Mouse (Mus musculus) large intestine, adult 2 months (tissue): ENCODE results near the gene Card9. TPM values are rescaled to one million over a fixed set of nuclear protein-coding genes. Genes with fewer than 3 reads are reported as not detected.

Experiments used
- DNase-seq: peaks from one replicate; pipeline ENCODE4 v3.0.0-alpha.2; 2012; ENCODE audit warnings: low read depth, low spot score
- WGBS: fragments of 180-500 bp; shearing (Covaris S2); methylation state at CpG from one replicate; pipeline ENCODE4 v1.1.7; 2018; 5-methylcytosine and 5-hydroxymethylcytosine counted together
- polyA plus RNA-seq: library from polyadenylated mRNA; depleted of rRNA; stranded (reverse); fragments of >200 nt; gene quantifications from 2 replicates; pipeline ENCODE4 v1.2.3, GENCODE M21; 2012

The Card9 gene
- polyA plus RNA-seq, 1 experiment = 41.9 TPM

DNA sequence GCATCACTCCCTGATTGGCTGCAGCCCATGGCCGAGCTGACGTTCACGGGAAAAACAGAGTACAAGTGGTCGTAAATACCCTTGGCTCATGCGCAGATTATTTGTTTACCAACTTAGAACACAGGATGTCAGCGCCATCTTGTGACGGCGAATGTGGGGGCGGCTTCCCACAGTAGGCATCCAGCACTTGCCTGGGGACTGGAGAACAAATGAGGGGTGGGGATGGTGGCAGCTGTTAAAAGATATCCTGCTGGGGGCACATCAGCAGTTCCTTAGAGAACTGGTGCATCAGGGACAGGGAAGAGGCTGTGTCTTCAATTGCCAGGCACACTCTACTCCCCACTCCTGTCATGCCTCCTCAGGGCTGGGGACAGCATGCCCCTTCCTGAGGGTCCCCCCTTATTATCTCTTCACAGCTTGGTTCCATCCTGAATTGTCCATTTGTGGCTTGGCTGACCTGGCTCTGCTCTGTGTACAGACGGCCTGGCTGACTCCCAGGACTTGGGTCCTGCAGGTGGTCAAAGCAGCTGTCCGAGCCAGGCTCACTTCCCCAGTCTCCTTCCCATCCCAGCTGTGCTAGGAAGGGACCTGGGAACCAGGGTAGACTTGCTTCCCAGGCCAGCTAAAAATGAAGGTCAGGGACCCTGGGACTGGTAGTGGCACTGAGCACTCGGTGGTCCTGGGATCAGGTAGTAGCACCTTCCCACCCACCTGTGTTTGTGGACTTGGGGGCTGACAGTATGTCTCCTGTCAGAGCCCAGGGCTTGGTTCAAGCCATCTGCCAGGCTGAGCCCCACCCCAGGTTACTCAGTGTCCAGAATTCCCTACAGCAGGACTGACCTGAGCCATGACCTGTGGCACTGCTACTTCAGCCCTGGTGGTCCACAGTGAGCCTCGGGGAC is 22.2 kb downstream of the Card9 start:
- 57% methylated on average over 10 of the region's 13 CpGs for WGBS
- DNase-seq = no peak

DNA sequence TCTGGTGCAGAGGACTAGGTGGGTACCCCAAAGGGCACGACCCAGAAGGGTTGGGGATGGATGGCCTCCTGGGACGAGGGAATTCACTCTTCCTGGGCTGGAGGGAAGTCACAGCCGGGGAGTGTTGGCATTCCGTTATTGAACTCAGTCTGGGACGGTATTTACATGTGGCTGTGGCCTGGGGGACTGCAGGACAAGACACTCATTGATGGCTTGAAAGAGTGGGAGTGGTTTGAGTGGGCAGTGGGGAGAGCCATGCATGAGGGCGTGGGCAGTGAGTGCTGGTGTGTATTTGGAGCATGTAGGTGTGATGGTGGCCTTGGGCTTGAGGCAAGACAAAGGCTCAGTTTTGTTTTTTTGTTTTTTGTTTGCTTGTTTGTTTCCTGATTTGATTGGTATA is 30.0 kb downstream of the Card9 start:
- no peak for DNase-seq
- WGBS = 69% methylated on average over 6 of the region's 6 CpGs

DNA sequence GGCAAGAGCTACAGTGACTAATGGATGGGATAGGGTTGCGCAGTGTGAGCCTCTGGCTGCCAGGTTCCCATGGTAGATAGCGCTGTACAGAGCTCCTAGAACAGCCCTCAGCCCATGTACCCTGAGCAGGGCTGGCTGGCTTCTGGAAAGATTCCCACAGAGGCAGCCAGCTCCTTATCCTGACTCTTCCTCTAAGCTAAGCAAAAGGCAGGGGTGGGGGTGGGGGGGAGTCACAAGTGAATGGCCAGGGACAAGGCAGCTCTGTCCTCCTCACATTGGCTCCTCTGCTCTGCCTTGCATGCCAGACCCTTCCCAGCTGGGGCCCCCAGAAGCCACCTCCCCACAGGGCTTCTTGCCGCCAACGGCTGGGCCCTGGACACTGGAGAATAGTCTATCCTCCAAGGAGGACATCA is 30.7 kb downstream of the Card9 start:
- no peak for DNase-seq
- WGBS = 95% methylated on average over 4 of the region's 4 CpGs

DNA sequence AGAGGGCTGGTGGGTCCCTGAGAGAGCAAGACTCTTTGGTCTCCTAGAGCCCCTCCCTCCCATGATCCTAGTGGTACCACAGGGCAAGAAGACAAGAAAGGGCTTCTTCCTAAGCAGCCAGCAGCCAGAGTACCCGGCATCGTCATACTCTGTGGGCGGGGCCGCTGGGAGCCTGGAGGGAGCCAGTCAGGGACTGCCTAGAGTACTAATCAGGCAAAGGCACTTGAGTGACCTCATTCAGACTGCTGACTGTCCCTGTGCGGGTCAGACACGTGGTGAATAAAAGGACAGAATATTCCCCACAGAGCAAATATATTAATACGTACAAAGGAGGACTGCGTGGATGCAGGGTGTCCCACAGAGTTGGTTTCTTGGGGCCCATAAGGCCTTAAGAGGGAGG is 31.3 kb downstream of the Card9 start:
- 52% methylated on average over 8 of the region's 8 CpGs for WGBS
- no peak for DNase-seq

DNA sequence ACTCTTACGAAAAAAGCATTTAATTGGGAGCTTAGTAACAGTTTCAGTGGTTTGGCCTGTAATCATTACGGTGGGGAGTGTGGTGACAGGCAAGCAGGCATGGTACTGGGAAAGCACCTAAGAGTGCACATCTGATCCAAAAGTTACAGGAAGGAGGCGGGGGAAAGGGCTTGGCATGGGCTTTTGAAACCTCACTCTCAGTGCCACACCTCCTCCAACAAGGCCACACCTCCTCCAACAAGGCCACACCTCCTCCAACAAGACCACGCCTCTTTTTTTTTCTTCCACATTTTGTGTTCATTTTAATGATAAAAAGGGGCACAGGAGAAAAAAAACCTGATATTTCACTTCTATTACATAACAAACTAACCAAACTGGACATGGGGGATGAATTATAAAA is 32.9 kb downstream of the Card9 start:
- 65% methylated on average over 4 of the region's 4 CpGs for WGBS
- DNase-seq = no peak

DNA sequence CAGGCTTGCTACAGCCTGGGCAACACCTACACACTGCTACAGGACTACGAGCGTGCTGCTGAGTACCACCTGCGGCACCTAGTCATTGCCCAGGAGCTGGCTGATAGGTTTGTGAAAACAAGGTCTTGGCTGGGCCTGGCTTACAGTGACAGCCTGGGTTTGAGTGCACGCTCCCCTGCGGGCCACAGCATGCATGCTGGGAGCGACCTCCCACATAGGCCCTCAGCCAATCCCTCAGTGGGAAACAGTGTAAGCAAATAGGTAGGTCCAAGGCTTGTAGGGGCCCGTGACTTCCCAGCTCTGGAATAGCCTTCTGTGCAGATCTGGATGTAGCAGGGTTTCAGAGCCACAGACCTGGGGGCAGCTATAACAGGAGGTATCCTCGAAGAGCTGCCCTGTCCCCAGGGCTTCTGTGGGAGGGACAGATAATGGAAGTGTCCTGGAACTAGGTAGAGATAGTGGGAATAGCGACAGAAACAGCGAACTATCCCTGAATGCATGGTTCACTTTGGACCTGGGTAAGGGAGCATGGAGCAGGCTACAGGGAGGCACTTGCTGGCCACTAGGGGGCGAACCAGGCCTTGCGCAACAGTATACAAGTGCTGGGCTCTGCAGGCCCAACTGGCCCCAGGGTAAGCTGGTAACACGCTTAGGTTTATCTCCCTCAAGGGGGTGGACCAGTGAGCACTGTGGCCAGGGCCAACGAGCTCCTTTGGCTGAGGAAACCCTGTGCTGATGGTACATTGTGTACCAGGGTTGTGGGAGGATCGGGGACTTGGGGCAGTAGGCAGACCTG is 35.1 kb downstream of the Card9 start:
- DNase-seq = no peak
- 63% methylated on average over 15 of the region's 15 CpGs for WGBS

DNA sequence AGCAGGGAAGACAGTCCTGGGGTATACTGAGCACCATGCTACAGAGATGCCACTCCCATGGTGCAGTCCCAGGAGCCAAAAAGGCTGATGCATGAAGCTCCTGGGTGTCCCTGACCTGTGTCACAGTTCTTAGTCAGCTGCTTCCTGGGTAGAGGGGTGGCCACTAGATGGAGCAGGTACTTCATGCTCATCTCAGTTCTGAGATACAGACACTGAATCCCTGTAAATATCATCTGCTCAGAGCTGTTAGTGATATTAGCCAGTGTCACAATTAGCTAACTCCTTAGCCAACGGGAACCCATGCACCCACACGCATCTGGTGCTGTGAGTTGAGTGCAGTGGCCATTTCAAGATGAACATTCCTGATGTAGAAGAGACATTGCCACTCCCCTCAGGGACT is 35.8 kb downstream of the Card9 start:
- 71% methylated on average over 2 of the region's 2 CpGs for WGBS
- no peak for DNase-seq

DNA sequence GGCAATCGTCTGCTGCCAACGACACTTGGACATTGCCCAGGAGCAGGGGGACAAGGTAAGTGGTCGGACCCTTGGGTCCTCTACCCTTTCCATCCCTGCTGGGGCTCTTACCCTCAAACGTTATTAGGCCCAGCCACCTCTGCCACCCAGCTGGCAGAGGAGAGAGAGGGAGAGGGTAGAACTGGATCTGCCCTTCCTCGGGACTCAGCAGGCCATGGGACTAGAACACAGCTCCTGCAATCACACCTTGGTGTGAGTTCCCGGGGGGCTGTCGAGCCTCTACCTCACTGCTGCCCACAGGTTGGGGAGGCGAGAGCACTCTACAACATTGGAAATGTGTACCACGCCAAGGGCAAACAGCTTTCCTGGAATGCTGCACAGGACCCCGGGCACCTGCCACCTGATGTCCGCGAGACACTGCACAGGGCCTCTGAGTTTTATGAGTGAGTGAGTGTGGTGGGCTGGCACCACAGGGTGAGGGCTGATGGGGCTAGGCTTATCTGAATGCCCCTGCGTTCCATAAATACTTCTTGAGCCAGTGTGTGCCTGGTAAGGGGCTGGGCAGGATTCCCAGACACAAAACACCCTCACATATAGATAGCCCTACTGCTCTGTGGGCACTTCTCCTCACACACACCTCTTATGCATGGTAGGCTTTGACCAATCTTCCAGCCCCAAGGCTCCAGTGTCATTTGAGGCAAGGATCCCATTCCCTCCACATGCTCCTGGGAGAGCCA is 37.0 kb downstream of the Card9 start:
- DNase-seq = no peak
- WGBS = 86% methylated on average over 13 of the region's 13 CpGs

DNA sequence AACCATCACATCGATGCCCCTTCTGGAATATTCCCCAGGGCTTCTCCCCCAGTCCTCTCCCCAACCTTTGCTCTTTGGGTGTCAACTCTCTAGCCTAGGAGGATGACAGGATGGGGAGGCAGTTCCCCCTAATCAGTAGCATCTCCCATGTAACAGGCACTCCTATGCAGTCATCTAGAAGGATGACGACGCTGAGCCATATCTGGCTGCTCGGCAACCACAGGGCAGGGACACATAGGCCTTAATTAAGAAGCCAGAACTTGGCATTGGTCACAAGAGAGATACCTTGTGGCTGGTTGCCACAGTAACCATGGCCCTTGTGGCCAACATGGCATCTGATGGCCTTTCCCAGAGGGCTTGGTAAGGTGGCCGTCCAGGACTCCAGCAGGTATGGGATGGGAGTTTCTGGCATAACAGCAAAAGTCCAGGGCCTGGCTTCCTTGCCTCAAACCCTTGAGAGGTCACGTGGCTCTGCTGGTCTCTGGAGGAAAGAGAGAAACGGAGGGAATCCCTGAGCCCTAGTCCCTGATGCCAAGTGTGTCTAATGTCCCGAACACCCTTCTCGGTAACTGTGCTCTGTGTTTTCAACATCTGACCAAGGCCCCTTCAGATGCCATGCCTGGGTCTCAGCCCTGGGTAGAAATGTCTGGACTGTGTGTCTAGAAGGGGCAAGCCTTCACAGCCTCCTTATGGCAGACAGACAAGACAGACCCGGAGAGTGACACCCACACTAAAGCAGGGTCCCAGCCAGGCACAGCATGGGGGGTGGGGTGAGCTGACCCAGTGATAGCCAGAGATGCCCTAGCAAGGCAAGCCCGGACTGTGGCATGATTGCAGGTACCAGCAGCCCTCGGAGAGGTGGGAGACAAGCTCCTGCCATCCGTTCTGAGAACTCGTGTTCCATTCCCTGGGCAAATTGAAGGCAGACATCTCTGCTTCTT is 40.2 kb downstream of the Card9 start:
- no peak for DNase-seq
- 80% methylated on average over 14 of the region's 14 CpGs for WGBS

DNA sequence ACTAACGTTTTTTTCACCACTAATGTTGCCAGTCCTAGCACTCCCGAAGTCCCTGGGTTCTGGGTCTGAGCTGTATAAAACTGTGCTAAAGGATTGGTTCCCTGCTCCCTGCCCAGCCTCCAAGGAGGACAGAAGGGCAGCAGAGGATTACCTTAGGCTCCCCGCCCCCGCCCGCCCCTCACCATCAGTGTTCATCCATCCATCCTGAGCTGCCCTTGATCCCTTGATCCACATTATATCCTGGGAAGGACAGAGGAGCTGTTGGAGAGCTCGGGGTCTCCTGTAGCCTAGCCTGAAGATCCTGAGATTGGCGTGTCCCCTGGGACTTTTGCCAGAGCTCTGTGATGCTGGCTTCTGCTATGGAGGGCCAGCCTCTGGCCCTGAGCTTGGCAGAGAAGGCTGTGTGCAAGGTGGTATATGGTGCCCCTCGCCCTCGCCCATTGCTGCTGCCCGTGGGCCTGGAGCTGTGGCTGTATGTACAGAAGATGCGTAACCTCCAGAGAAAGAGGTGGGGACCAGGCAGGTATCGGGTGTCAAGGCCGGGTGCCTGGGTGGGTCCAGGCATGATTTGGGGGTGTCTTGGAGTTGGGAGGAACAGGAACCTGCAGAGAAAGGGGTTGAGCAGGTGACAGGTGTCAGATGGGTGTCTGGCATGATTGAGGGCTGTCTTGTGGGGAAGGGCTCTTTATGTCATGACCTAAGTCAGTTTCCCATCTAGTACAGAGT is 41.0 kb downstream of the Card9 start:
- 82% methylated on average over 13 of the region's 13 CpGs for WGBS
- DNase-seq = no peak

DNA sequence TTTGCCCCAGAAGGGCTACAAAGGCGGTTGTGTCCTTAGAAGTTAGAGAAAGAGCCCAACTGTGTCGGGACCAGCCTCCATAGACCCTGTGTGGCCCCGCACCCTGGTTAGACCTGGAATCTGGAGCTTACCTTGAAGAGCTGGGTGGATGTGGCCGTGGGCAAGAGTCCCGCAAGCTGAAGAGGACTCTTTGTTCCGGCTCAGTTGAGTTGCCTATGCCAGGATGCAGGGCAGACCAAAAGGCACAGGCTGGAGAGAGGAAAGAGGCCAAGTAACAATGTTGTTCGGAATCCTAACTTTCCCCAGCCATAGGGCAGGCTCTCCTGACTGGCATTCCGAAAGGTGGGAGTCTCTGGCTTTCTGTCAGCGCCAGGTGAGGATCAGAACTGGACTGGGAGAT is 41.6 kb downstream of the Card9 start:
- no peak for DNase-seq
- 89% methylated on average over 9 of the region's 9 CpGs for WGBS

DNA sequence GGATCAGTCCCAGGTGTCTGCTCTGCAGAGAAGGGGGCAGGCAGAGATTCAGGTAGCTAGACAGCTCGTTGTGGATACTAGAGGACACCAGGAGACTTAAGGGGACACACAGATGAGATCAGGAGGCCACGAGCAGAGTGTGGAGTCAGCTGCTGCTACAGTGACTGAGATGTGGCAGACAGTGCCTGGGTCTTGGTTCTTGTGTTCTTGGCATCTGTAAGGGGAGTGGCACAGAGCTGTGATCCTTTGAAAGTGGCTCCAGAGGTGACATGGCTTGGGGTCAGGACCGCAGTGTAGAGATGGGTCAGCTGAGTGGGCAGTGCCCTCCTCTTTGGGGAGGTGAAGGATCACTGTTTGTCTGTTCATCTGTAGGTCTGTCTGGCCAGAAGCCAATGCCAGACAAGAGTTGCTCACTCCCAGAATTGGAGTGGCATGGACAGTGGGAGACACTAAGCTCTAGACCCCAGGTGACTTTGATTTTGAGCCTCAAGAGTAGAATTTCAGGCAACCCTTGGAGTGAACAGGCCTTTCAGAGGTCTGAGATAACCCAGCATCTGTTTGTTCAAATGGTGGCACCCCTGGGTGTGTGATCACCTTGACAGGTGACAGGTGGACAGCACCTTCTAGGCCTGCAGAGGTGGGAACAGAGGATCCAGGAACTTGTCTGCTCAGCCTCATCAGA is 42.6 kb downstream of the Card9 start:
- no peak for DNase-seq
- WGBS = 83% methylated on average over 3 of the region's 3 CpGs

DNA sequence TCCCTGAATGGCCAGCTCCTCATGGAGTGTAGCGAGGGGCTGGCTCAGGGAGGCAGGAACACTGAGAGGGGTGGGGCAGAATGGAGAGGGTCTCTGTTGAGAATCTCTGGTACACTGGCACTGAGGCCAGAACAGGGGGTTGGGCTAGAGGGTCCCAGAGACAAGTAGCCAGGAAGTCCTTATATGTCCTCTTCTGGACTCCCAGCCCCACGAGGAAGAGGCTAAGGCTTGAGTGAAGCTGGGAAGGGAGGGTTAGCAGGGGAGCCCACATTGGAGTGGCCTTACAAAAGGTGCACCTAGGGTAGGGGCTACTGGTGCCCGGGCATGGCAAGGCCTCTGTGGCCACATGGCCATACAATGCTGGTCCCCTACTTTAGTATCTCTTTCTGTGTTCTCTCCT is 43.3 kb downstream of the Card9 start:
- 77% methylated on average over 3 of the region's 3 CpGs for WGBS
- DNase-seq = no peak

DNA sequence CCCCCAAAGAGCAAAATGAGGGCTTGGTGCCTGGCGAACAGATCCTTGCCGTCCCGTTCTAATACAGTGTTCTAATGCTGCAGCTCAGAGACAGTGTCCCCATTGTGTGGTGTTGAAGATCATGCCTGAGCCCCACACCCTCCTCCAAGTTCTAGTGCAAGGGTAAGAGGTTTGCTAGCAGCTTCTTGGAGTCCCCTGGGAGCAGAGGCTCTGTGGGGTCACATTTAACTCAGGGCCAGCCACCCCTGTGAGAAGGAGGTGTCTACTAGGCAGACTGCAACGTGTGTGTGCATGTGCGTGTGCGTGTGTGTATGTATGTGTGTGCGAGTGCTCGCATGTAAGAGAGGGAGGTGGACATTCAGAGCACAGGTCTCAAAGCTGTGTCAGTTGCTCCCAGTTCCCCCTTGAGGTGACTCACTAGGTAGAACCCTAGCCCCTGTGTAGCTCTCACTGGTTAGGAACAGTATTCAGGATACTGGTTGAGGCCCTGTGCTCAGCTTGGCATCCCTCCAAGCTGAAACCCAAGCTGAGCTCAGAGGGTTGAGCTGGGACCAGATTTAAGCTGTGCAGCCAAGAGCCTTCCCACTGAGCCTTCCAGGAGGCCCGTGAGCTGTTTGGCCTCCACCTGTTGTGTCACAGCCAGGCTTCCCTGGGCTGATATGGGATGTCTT is 44.0 kb downstream of the Card9 start:
- 67% methylated on average over 9 of the region's 9 CpGs for WGBS
- DNase-seq = no peak

DNA sequence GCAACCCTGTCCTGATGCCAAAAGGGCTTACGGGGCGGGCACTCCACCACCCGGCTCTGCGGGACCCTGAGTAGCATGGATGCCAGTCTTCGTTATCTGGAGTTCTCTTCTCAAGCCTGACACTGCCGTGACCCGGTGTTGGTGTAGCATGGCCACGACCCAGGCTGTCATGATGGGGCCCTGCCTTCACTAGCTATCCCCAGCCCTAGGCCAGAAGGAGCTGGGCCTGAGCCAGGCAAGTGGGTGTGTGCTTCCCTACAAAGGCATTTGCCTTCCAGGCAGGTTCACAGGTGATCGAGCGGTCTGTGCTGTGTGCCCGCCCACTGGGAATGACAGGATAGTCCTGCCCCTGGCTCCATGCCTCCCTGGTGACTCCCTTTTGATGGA is 44.8 kb downstream of the Card9 start:
- DNase-seq = peak; percentile 70
- WGBS = 1% methylated on average over 11 of the region's 11 CpGs

DNA sequence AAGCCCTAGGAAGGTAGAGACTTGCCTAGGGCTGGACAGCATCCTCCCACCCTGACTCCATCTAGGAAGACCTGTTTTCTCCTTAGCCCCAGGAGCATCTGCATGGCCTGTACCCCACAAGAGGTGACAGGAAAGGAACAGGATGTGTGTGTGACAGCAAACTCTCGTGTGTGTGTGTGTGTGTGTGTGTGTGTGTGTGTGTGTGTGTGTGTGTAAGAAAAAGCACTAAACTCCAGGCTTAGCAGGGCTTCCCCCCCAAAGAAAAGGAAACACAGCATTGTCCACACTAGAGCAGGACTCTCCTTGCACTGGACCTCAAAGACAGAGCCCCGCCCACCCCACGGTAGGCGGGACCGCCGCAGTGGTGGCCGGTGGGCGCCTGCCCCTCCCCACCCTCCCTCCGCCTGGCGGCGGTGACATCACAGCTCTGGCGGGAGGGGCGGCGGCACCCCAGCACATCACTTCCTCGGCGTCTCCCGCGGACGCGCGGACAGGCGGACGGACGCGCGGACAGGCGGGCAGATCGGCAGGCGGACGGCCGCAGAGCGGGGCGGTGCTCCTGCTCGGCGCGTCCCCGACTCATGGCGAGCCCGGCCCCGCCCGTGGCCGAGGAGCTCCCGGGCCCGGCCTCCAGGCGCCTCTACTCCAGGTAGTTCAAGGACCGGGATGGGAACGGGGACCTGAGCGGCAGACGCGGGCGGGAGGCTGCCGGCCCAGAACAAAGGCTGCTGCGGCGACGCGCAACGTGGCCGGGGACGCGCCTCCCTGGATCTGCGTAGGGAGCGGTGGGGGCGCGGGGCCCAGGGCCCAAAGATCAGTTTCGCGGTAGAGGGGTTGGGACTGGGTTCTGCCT is 45.4 kb downstream of the Card9 start, which contains the start of gene Gpsm1:
Gpsm1 (plus strand) TSS at position 444 of the 853 bp plus-strand sequence.
- no peak for DNase-seq
- 1% methylated on average over 66 of the region's 66 CpGs for WGBS
